Mouse (Mus musculus) gonadal fat pad, adult 2 months (tissue): ENCODE measurements around the gene Taf5l. TPM values are rescaled to one million over a fixed set of nuclear protein-coding genes. Genes with fewer than 3 reads are reported as not detected.
"Not testable (repeated sequence)": the region's sequence is repeated elsewhere in the genome, so short reads cannot be mapped to it uniquely, and the experiment has no call there.

Experiments
- DNase-seq: peaks from one replicate; pipeline ENCODE4 v3.0.0-alpha.2; 2012; ENCODE audit warnings: low read depth
- polyA plus RNA-seq: library from polyadenylated mRNA; depleted of rRNA; stranded (reverse); fragments of >200 nt; gene quantifications from 2 replicates; pipeline ENCODE4 v1.2.3, GENCODE M21; 2012; rRNA removed

Taf5l gene
- polyA plus RNA-seq, 1 experiment: 29.0 TPM

DNA sequence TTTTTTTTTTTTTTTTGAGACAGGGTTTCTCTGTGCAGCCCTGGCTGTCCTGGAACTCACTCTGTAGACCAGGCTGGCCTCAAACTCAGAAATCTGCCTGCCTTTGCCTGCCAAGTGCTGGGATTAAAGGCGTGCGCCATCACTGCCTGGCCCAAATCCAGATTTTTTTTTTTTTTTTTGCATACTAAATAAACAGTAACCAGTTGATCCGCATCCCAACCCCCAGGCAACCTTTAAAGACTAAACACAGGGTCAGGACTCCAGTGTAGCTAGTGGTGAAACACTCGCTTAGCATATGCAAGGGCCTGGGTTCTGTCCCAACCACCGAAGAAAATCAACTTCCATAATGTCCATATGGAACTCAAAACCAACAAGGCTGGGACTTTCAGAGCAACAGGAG lies 60.6 kb downstream of the Taf5l start:
- DNase-seq: not testable (repeated sequence)

DNA sequence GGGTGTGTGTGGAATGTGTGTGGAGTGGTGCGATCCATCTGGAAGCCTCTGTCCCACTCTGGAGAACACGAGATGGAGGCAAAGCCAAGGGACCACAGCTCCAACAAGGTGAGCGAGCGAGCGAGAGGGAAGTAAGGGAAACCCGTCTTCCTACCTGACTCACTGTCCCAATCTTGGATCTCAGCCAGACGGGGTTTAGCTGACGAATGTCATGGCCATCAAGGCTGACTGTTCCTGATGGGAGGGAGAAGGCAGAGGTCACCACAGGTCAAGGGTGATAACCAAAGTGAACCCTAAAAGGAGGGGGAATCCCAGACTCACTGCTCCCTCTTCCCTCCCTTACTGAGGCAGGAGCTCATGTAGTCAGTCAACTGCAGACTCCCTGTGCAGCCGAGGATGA lies 61.1 kb downstream of the Taf5l start:
- DNase-seq: no peak

DNA sequence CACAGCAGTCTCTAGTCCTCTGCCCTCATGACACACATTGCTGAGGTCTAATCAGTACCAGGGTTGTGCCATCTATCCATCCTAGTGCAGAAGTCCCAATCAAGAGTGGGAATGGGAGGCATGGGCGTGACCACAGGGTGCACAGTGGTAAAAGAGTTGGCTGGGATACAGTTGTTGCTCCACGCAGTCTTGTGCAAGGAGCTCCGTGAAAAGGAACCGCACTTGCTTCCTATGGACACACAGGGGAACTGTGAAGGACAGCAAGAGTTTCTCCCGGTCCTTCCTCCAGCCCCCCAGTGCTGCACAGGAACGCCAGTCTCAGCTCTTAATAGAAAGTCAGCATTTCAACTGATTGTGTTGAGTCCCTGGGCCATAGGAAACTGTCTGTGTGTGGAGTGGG lies 61.7 kb downstream of the Taf5l start:
- no peak for DNase-seq

DNA sequence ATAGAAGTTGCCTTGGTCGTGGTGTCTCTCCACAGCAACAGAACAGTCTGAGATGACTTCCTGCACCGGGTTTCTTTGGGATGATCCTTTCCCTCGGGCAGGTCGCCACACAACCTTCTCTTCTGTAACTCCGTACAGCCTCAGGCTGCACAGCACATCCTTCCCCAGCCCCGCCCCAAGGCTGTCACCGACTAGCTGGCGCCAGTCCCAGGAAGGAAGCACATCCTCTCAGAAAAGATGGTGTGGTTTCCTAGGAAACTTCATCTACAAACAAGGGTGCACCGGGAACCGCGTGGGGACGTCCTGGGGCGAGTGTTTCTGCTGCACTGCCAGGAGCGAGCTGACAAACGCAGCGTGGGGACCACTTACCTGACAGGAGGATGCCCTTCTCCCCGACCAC lies 63.1 kb downstream of the Taf5l start:
- no peak for DNase-seq

DNA sequence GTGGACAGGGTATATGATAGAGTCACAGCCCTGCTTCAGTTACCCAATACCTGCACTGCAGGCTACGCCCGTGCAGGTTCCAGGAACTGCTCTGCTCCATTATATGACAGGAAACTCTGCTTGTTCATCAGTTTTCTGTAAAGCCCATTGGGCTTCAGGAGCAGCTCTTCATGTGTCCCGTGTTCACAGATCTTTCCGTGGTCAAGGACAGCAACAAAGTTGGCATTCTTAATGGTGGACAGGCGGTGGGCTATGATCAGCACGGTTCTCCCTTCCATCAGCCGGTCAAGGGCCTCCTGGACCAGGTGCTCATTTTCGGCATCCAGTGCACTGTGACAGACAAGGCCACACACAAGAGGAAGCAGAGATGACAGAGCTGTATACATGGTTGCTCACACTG lies 67.0 kb downstream of the Taf5l start:
- DNase-seq: no peak

DNA sequence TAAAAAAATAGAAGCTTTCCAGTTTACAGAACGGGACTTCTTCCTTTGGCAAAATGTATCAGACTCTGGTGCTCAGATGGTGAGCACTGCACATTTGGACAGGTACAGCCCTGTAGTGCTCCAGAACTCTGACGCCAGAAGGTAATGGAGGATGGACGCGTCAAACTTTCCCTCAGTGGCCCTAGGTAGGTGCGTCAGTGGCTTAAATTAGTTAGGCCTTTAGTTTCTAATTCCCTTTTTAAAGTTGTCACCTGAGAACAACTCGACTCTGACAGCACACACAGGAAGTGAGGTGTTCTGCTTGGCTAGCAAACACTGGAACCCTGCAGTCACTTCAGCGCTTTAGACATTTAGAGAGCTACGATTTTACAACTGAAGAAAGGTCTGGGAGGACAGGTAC lies 67.5 kb downstream of the Taf5l start:
- DNase-seq: no peak

DNA sequence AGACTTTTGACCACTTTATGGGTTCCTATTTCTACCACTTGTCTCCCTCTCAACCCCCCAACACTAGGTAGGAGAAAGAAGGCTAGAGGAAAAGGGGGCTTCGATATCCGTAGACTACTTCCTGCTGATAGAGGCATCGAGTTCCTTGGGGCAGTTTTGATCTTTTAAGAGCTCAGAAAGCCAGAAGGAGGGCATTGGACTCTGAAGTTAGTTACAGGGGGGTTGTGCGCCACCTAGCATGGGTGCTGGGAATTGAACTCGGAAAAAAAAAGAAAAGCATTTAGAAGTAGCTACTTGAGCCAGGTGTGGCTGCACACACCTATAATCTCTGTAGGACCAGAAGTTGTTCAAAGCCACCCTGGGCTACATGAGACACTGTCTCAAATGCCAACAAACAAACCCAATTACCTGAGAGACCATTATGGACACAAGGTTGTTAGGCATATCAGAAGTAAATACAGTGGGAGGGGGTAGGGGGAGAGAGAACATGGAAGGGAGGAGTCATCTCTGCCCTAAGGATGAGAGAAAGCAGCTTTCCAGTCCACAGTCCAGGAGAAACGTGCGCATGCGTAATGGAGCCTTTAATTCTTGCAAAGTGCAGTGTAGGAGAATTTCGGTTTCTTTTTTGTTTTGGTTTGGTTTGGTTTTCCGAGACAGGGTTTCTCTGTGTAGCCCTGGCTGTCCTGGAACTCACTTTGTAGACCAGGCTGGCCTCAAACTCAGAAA lies 71.0 kb downstream of the Taf5l start:
- no peak for DNase-seq

DNA sequence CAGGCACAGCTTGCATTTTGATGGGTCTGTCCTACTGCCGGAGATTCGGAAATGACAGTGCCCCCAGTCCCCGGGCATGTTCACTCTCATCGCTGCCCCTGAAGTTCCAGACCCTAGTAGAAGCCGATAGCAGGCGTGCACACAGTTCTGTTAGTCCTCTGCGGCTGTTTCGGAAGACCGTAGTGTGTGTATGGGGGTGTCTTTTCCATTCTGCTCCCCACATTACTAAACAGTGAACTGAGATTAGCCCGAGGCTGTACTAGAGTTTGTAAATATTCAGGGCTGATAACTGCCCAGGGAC lies 71.6 kb downstream of the Taf5l start:
- DNase-seq: no peak

DNA sequence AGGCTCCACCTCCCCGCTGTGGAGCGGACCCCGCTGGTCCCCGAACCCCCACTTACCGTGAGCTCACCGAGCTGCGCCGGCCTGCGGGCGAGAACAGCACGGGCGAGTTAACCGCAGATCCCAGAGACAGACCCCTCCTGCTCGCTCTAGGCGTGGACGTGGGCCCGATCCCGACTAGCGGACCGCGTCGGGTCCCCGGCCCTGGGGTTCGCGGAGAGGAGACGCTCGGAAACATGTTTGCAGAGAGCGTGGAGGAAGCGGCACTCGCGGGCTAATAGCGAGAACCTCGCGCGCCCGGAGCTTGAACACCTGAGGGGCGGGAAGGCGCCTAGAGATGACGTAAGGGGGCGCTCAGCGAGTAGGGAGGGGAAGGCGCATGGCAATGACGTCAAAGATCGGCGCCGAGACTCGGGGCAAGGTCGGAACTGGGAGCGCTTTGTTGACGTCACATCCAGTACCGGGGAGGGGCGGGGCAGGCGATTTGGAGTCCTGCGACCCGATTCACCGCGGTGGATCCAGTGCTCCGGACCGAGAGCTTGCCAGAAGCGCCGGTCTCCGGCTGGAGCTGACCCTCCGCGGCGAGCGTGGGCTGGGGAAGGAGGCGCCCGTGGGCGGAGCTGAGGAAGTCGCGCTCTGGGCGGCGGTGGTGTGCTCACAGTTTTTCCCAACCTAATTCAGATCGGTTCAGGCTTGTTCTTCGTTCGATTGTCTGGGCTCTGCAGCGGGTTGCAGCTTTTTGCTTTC lies 72.1 kb downstream of the Taf5l start, which contains the start of gene Nup133:
Gene Nup133 (minus strand): TSS at position 324 of the 744 bp plus-strand sequence.
- peak; percentile 70 for DNase-seq

Other genes starting within 250 kb of the Taf5l start
- 17.2 and 20.9 TPM in 2 replicates for gene Rab4a, start 215.4 kb downstream of the Taf5l start, polyA plus RNA-seq
- 0.84 and 1.2 TPM in 2 replicates for gene Ccsap, start 161.2 kb downstream of the Taf5l start, polyA plus RNA-seq
- 85.0 and 112 TPM in 2 replicates for gene Acta1, start 126.6 kb downstream of the Taf5l start, polyA plus RNA-seq
- gene Nup133, start 72.1 kb downstream of the Taf5l start, polyA plus RNA-seq: 11.5 and 12.6 TPM in 2 replicates
- gene Abcb10, start 38.3 kb downstream of the Taf5l start, polyA plus RNA-seq: 16.2 and 16.7 TPM in 2 replicates
- gene Urb2, start 111 bp upstream of the Taf5l start, polyA plus RNA-seq: 5.0 TPM in 2 replicates
- gene Galnt2, start 210.0 kb upstream of the Taf5l start, polyA plus RNA-seq: 20.7 and 32.9 TPM in 2 replicates